23 mouse cellular contexts compared by ENCODE assay signal in genomic region chr2:72110404-72110803, GRCm38 (mm10).
DNase-seq lines count a peak whose midpoint lies in the region; ATAC-seq and TF ChIP-seq lines count a peak whose summit lies in the region.
"Had no signal": no experiment of that assay in that cellular context is flagged by ENCODE, and none has a peak within 500 bp of the region (broad histone marks: within the 10 kb centered on the region; RNA-seq: fewer than 3 reads in every experiment).

No protein-coding gene starts in this region.

- no peak overlapping the region for H3K4me3 ChIP-seq in kidney, embryonic 16.5 days (ENCODE audit: low read length)
- no peak overlapping the region for H3K4me3 ChIP-seq in limb, embryonic 14.5 days (replicated peaks; ENCODE audit: low read length)
- no peak overlapping the region for H3K4me3 ChIP-seq in limb, embryonic 10.5 days
- H3K4me3 ChIP-seq in layer of hippocampus, adult 2 months, result no peak overlapping the region
- H3K4me3 ChIP-seq: embryonic facial prominence, embryonic 10.5 days; embryonic facial prominence, embryonic 12.5 days; forebrain, embryonic 13.5 days; forebrain, embryonic 15.5 days had no signal

- H3K27me3 ChIP-seq in kidney, embryonic 16.5 days (ENCODE audit: insufficient read depth, low read length), result no peaks in the 10 kb centered on the region
- H3K27me3 ChIP-seq in limb, embryonic 14.5 days (ENCODE audit: control insufficient read depth, insufficient read depth, low read length), result no peaks in the 10 kb centered on the region
- no peaks in the 10 kb centered on the region for H3K27me3 ChIP-seq in limb, embryonic 10.5 days (ENCODE audit: low read depth, poor library complexity, severe bottlenecking)
- H3K27me3 ChIP-seq: embryonic facial prominence, embryonic 12.5 days; forebrain, embryonic 13.5 days; forebrain, embryonic 15.5 days had no signal

- H3K9ac ChIP-seq in kidney, embryonic 16.5 days (replicated peaks; ENCODE audit: low read length), result no peak overlapping the region
- no peak overlapping the region for H3K9ac ChIP-seq in limb, embryonic 14.5 days (ENCODE audit: low read depth, low read length, severe bottlenecking)
- H3K9ac ChIP-seq: embryonic facial prominence, embryonic 12.5 days; forebrain, embryonic 13.5 days; forebrain, embryonic 15.5 days; forebrain, postnatal 0 days had no signal

- DNase-seq in kidney, adult 9 months, result peak; percentile 21
- peak; percentile 58 for DNase-seq in limb, embryonic 14.5 days (ENCODE audit: low spot score)
- DNase-seq in limb, embryonic 10.5 days (ENCODE audit: low spot score), result no peak
- no peak for DNase-seq in layer of hippocampus, adult 2 months (ENCODE audit: low spot score in 2 of 2)
- DNase-seq: adrenal gland, adult 2 months; adrenal gland, postnatal 10 days; adrenal gland, postnatal 25 days; B cell, adult 2 months; cerebellum, adult 11 months; cerebellum, adult 18-20 months; cerebellum, adult 8-10 months; cerebellum, adult 9-11 months; cerebellum, postnatal 14 days; cerebellum, postnatal 36 days; forebrain, postnatal 0 days had no signal

- TF ChIP-seq POLR2A in limb, embryonic 14.5 days (IDR thresholded peaks at IDR 0.05; ENCODE audit: borderline replicate concordance, extremely low read depth, insufficient read depth, insufficient read length), result no peak

- ATAC-seq in kidney, embryonic 16.5 days (ENCODE audit: low FRiP score, low TSS enrichment), result no peak
- ATAC-seq in limb, embryonic 14.5 days (ENCODE audit: low FRiP score, low read depth), result no peak
- ATAC-seq in common myeloid progenitor, adult 5-6 weeks (replicated peaks; ENCODE audit: low read depth, poor library complexity, severe bottlenecking), result peak; percentile 68
- ATAC-seq in hematopoietic stem cell, adult 5-6 weeks (replicated peaks in 1 of 2; ENCODE audit: insufficient read depth in 1 of 2, low FRiP score in 2 of 2, low TSS enrichment in 1 of 2, low read depth in 1 of 2, poor library complexity in 2 of 2, severe bottlenecking in 2 of 2), result peak; percentile 62 to 68
- no peak for ATAC-seq in CD4-positive, CD25-positive, alpha-beta regulatory T cell, adult 4 months
- ATAC-seq: forebrain, embryonic 13.5 days; forebrain, embryonic 15.5 days; forebrain, postnatal 0 days had no signal

- H3K9me3 ChIP-seq in kidney, embryonic 16.5 days (ENCODE audit: low read length), result no peaks in the 10 kb centered on the region
- H3K9me3 ChIP-seq in limb, embryonic 14.5 days (ENCODE audit: control insufficient read depth, low read length), result no peaks in the 10 kb centered on the region
- H3K9me3 ChIP-seq in limb, embryonic 10.5 days (replicated peaks), result no peaks in the 10 kb centered on the region
- H3K9me3 ChIP-seq: embryonic facial prominence, embryonic 10.5 days; embryonic facial prominence, embryonic 12.5 days; forebrain, embryonic 13.5 days; forebrain, embryonic 15.5 days had no signal

- no peaks in the 10 kb centered on the region for H3K36me3 ChIP-seq in kidney, embryonic 16.5 days (ENCODE audit: insufficient read depth, low read length)
- no peaks in the 10 kb centered on the region for H3K36me3 ChIP-seq in limb, embryonic 14.5 days (ENCODE audit: control insufficient read depth, insufficient read depth, low read length)
- no peaks in the 10 kb centered on the region for H3K36me3 ChIP-seq in limb, embryonic 10.5 days
- H3K36me3 ChIP-seq: embryonic facial prominence, embryonic 10.5 days; embryonic facial prominence, embryonic 12.5 days; forebrain, embryonic 15.5 days had no signal

- peaks cover 11% of the 10 kb centered on the region; the same call in 1 of the 2 replicates for H3K4me1 ChIP-seq in kidney, embryonic 16.5 days (ENCODE audit: insufficient read depth, low read length)
- H3K4me1 ChIP-seq in limb, embryonic 14.5 days (ENCODE audit: control insufficient read depth, insufficient read depth, low read length), result peaks cover 7% of the 10 kb centered on the region
- 0 out of 2 replicates have a peak, but pooled peaks cover 3% of the 10 kb centered on the region for H3K4me1 ChIP-seq in limb, embryonic 10.5 days

- no peak overlapping the region for H3K27ac ChIP-seq in kidney, embryonic 16.5 days (ENCODE audit: low read length)
- H3K27ac ChIP-seq in limb, embryonic 14.5 days (replicated peaks; ENCODE audit: low read depth, low read length), result no peak overlapping the region
- no peak overlapping the region for H3K27ac ChIP-seq in limb, embryonic 10.5 days
- no peak overlapping the region; the same call in 1 of the 2 replicates for H3K27ac ChIP-seq in layer of hippocampus, adult 2 months
- H3K27ac ChIP-seq: embryonic facial prominence, embryonic 10.5 days; embryonic facial prominence, embryonic 12.5 days; forebrain, embryonic 13.5 days; forebrain, embryonic 15.5 days had no signal

- 67% methylated on average over 5 of the region's 5 CpGs for WGBS in kidney, embryonic 16.5 days
- 60% methylated on average over 5 of the region's 5 CpGs for WGBS in limb, embryonic 14.5 days
- 89% methylated on average over 5 of the region's 5 CpGs for WGBS in limb, embryonic 10.5 days

- no peak overlapping the region for H3K4me2 ChIP-seq in kidney, embryonic 16.5 days (replicated peaks; ENCODE audit: low read depth, low read length)
- H3K4me2 ChIP-seq in limb, embryonic 14.5 days (replicated peaks; ENCODE audit: low read depth, low read length, severe bottlenecking), result no peak overlapping the region
- H3K4me2 ChIP-seq: embryonic facial prominence, embryonic 12.5 days; forebrain, embryonic 13.5 days; forebrain, embryonic 15.5 days had no signal

- TF ChIP-seq CTCF in layer of hippocampus, adult 2 months (conservative IDR thresholded peaks at IDR 0.05), result no peak

Comparison
In these comparisons a context has a peak if more than half of its experiments do, and no peak if none do; other contexts are left out.
1. DNase-seq: peak in kidney, adult 9 months (single experiment) and limb, embryonic 14.5 days (single experiment); none in limb, embryonic 10.5 days (single experiment) and layer of hippocampus, adult 2 months (0 of 2).
2. ATAC-seq: peak in common myeloid progenitor, adult 5-6 weeks (single experiment) and hematopoietic stem cell, adult 5-6 weeks (2 of 2); none in kidney, embryonic 16.5 days (single experiment), limb, embryonic 14.5 days (single experiment) and CD4-positive, CD25-positive, alpha-beta regulatory T cell, adult 4 months (single experiment).